Mouse (Mus musculus) left cerebral cortex, postnatal 36 days (tissue): Measurements from ENCODE around the gene Tmem217. TPM values are rescaled to one million over a fixed set of nuclear protein-coding genes. Genes with fewer than 3 reads are reported as not detected.
A peak's percentile ranks its signal among the peaks of the same experiment; 100 is the strongest.

Experiments
- DNase-seq, 2 experiments: peaks; one replicate each; pipeline ENCODE4 v3.0.0; 2021 to 2022; ENCODE audit warnings: low spot score in 2 of 2, mixed read lengths in 1 of 2
- intact Hi-C: fragments of 180-260 bp; cut with DNase I; formaldehyde crosslinking; loops from one replicate; pipeline ENCODE4 v1.15.1; 2025
- total RNA-seq, 2 experiments: library from RNA; stranded (reverse); gene quantifications; 2 replicates each; pipeline ENCODE4 v1.2.3; 2021

Gene Tmem217
- total RNA-seq, 2 experiments from 2014 or later: not detected

DNA sequence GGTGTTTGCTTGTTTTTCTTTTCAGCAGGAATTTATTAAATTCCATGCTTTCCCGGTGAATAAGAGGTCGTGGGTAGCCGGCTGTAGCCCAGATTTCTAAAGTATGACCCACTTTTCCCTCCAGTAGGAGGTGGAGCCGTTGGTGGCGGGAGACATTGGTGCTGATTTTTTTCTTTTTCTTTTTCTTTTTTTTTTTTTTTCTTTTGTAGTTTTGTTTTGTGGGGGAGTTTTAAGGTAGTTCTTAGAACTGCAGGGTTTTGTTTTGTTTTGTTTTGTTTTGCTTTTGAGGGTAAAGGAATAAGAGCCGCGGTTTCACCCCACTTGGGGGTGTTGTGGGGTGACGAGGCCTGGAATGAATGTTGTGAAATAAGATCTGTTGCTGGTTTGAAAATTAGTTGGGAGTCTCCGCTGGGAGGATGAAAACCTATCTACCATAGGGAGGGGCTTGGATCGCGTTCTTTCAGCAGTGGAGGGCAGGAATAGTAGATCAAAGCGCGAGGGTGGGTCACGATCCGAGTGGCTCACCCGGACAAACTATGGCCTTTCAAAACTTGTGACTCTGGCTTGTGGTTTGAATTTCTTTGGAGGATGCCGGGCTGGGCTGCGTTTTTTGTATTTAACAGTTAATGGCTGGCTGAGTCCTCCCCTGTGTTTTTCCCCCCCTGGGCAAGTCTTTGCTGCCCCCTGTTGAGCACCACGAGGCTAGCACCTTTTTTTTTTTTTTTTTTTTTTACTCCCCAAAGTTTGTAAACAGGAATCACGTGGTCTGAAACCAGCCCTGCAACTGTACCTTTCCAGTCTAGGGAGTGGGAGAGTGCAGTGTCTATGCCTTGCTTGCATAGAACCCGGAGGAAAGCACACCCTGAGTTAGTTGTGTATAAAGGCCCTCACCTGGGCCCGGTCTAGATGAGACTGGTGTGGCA is 59.7 kb downstream of the Tmem217 start:
- peak; percentile 26 to 32 for DNase-seq
- intact Hi-C loops: loop anchor here (1.0 to 5.0 kb wide), 2 partner anchors 95 to 225 kb away; partner anchors contain the start of gene BC004004

DNA sequence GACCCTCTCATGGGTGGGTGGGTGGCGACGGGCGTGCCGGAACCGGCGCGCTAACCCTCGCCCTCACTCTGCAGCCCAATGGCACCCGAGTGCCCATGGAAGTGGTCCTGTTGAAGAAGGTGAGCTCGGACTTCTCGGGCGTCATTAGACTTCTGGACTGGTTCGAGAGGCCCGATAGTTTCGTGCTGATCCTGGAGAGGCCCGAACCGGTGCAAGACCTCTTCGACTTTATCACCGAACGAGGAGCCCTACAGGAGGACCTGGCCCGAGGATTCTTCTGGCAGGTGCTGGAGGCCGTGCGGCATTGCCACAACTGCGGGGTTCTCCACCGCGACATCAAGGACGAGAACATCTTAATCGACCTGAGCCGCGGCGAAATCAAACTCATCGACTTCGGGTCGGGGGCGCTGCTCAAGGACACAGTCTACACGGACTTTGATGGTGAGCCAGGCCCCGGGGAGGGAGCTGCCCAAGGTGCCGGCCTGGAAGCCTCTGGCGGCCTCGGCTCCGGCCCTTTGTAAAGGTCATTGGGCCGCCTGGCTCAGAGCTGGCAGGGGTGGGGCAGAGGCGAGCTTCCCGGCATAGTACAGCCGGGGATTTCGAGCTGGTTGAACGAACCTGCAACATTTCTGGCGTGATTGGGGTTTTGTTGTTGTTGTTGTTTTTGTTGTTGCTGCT is 60.5 kb downstream of the Tmem217 start:
- intact Hi-C loops: loop anchor here (1.0 to 5.0 kb wide), 2 partner anchors 94 to 224 kb away; partner anchors contain the start of gene BC004004
- peak; percentile 24 to 25 for DNase-seq

DNA sequence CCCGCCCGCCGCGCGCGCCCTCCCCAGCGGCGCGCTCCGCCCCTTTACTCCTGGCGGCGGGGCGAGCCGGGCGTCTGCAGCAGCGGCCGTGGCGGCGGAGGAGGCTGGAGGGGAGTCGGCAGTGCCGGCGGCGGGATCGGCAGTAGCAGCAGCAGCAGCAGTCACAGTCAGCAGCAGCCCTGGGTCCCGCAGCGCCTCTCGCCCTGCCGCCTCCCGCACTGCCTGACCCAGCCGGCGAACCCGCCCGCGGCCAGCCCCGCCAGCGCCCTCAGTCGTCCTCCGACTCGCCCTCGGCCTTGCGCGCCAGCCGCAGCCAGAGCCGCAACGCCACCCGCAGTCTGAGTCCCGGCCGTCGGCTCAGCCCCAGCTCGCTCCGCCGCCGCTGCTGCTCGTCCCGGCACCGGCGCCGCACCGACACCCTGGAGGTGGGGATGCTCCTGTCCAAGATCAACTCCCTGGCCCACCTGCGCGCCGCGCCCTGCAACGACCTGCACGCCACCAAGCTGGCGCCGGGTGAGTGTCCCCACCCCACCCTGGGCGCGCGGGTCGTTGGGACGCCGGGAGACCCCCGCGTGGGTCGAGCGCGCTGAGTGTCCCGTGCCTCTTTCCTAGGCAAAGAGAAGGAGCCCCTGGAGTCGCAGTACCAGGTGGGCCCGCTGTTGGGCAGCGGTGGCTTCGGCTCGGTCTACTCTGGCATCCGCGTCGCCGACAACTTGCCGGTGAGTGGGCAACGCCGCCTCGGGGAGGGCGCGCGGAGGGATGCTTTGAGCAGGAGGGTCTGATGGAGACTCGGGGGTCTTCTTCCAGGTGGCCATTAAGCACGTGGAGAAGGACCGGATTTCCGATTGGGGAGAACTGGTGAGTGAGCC is 61.2 kb downstream of the Tmem217 start, which contains the start of gene Pim1:
Gene Pim1 (plus strand): TSS at position 41 of the 869 bp plus-strand sequence.
- peak in 1 of 2 experiments; percentile 49 for DNase-seq
- intact Hi-C loops: loop anchor here (1.0 to 5.0 kb wide), 2 partner anchors 54 to 224 kb away; partner anchors contain the start of gene BC004004

DNA sequence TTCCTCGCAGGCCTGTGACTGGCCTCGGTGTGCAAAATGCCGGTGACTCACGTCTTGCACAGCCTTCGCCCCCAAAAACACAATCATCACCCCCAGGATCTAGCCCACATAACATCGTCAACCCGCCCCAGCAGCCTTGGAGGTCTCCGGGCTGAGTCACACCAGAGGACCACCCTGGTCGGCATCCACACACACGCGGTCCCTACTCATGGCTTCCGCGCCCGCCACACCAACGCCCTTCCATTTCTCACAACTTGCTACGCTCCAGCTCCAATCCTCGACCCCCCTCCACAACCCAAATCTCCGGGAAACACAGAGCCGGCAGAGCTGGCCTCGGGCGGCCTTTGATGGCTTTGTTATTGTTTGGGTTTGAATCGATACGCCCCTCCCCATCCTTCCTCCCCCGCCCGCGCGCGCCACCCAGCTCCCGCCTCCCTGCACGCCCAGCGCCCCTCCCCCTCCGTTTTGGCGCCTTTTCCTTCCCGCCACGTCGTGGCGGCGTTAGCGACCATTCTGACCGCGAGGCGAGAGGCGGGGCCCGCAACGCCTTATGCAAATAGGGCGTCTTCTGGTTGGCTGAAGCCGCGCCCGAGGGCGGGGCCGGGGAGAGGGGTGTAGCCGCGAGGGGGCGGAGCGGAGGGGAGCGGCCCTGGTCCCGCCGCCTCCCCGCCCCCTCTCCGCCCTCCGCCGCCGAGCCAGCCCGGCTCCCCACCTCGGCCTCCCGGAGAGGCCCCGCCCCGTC is 62.0 kb downstream of the Tmem217 start:
- DNase-seq: peak; percentile 92 to 95
- intact Hi-C loops: loop anchor here (1.0 to 5.0 kb wide), 2 partner anchors 53 to 223 kb away; partner anchors contain the start of gene BC004004

DNA sequence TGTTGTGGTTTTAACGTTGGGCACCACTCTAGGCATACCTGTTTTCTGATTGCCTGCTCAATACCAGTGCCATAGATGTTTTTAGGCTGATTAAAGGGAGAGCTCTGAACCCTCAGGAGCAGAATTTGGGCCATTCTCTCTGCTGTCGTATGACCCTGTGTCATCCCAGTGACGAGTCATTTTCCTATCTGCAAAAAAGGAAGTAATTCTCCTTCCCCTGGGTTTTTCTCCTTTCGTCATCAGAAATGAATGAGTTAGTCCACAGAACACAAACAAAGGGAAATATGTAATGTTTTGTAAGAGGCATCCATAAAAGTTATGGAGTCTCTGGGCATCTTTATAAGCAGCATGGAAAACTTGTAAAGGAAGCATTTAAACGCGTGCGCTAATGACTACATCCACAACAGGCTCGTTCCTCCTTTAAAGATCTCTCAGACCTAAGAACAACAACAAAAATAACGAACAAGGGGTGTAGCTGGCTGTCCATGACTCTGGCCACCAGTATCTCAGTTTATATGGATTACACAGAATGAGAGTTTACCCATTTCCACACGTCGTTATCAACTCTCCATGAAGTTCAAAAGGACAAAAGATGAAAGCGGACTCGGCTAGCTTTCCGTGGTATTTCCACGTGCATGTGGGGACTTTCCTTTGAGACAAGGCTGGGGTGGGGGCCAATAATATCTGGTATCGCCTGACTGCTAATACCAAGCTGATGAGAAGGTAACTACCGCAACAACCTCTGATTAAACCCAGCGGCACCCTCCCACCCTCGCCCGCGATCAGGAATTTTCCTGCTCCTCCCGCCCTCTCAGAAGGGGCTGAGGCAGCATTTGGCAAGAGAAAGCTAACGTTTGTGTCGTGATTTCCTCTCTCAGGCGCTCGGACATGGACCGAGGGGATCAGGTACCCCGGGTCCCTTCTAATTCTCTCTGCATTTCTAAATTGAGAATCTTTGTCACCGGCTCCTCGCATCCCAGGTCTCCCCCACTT is 62.9 kb downstream of the Tmem217 start:
- intact Hi-C loops: no loop called here
- DNase-seq: peak in 1 of 2 experiments; percentile 14

DNA sequence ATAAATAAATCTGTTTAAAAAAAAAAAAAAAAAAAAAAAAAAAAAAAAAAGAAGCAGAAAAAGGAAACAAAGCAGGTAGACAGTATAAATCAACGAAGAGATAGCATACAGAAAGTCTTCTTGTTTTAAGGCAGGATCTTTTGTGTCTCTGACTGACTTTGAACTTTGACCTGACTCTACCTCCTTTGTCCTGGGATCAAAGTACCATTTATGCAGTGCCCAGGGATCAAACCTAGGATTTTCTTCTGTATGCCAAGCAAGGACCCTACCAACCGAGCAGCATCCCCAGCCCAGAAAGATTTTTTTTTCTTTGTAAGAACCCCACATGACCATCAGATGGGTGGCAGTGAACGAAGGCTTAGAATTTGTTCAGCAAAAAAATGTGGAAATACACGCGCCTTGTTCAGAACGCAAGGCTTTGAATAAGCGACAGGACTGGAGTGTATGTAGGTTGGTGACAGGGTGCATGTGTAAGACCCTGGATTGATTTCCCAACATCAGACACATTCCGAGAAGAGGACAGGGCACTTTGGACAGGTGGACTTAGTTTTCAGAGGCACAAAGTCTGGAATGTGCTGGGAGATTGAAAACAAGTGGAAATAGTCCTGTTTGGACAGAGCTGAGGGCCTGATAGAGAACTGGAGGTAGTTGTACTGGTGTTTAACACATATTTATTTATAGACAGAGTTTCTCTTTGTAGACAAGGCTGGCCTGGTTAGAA is 63.8 kb downstream of the Tmem217 start:
- intact Hi-C loops: no loop called here
- no peak for DNase-seq

DNA sequence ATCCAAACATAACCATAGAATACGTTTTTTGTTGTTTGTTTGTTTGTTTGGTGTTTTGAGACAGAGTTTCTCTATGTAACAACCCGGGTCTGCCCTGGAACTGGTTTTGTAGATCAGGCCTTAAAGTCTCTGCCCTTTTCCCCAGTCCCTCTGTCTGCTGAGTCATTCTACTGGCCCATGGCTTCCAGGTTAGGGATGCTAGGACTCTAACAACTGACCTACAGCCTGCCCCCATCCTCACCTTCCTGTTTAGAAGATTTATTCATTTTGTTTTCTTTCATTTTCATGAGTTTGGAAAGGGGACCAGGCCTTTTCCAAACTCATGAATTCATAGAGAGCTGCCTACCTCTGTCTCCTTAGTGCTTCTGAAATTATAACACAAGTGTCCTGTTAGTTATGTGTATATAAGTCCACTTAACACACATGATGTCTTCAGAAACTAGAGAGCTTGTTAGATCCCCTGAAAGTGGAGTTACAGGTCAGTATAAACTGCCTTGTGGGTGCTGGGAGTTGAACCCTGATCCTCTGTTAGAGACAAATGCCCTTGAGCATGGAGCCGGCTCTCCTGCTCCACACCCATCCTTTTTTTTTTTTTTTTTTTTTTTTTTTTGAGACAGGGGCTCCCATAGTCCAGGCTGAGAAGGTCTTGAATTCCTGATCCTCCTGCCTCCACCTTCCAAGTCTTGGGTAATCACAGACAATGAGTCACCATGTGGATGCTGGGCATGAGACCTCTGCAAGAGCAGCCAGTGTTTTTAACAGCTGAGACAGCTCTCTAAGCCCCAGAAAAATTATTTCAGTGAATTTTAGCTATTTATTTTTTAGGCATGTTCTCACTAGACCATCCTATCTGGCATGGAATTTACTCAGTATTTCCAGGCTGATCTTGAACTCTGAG is 66.6 kb downstream of the Tmem217 start:
- intact Hi-C loops: no loop called here
- no peak for DNase-seq

DNA sequence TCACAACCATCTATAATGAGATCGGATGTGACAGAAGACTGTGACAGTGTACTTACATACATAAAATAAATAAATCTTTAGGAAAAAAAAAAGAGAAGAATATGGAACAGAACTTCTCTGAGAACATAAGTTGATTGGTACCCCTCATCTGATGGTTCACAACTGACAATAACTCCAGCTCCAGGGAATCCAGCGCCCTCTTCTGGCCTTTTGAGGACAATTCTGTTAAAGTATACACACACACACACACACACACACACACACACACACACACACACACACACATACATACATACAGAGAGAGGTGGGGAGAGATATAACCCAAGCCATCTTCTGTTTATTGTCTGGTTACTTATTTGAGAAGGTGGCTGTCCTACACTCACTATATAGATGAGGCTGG is 67.8 kb downstream of the Tmem217 start:
- intact Hi-C loops: no loop called here
- no peak for DNase-seq

DNA sequence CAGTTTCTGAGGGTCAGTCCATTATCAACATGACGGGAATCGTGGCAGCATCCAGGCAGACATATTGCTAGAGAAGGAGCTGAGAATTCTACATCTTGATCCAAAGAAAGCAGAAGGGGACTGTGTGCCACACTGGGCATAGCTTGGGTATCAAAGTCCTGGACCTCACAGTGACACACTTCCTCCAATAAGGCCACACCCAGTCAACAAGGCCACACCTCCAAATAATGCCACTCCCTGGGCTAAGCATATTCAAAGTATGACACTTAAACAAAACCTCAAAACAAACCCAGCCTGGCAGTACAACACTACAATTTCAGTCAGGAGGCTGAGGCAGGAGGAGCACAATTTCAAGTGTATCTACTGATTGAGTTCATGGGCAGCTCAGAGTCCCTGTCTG is 68.9 kb downstream of the Tmem217 start:
- DNase-seq: no peak
- intact Hi-C loops: no loop called here

DNA sequence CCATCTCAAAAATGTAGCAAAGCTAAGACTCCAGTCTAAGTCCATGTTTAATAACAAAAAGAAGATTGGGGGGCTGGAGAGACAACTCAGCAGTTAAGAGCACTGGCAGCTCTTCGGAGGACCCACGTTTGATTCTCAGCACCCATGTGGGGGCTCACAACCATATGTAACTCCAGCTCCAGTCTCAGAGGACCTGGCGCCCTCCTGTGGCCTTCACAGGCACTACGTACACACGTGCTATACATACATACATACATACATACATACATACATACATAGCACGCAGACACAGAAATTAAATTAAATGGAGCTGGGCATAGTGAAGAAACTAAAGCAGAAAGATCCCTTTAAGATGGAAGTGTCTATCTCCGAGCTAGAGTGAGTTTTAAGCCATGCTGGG is 69.6 kb downstream of the Tmem217 start:
- no peak for DNase-seq
- intact Hi-C loops: no loop called here

DNA sequence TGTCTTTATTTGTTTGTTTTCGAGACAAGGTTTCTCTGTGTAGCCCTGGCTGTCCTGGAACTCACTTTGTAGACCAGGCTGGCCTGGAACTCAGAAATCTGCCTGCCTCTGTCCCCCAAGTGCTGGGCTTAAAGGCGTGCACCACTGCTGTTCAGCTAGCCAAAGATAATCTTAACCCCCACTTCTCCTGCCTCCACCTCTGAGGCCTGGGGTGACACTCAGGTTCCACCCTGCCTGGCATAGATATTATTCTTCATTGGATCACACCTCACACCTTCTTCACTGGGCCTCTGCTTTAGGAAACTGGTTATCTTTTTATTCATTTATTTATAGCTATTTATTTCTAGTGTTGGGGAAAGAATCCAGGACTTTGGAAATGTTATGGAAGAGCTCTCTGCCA is 71.9 kb downstream of the Tmem217 start:
- no peak for DNase-seq
- intact Hi-C loops: no loop called here

DNA sequence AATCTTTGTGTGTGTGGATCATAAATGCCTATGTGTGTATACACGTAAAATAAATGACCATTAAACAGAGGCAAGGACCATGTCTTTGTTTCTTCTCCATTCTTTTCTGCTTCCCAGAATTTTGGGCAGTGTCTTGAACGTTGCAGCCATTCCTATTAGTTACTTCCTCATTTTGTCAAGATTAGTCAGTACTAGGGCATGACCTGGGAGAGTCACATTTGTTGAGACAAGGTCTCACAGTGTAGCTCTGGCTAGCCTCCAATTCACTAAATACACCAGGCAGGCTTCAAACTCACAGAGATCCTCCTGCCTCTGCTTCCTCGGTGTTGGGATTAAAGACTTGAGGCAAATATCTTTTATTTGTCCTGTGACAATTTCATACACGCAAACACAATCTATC is 73.9 kb downstream of the Tmem217 start:
- no peak for DNase-seq
- intact Hi-C loops: no loop called here

DNA sequence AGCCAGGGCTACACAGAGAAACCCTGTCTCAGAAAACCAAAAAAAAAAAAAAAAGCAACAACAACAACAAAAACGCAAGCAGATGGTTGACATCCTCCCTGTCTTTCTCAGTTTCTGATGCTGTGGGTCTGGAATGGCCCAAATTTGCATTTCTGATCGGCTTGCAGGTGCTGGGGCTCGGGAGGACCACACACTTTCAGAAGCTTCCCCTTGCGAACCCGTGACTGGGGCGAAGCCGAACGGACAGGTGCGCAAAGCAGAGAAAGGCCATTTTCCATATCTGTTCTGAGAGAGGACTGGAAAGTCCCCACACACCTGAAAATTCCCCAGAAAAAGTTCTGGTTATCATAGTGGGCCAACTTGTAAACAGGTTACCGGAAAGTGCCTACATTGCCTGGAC is 74.8 kb downstream of the Tmem217 start:
- intact Hi-C loops: no loop called here
- no peak for DNase-seq

DNA sequence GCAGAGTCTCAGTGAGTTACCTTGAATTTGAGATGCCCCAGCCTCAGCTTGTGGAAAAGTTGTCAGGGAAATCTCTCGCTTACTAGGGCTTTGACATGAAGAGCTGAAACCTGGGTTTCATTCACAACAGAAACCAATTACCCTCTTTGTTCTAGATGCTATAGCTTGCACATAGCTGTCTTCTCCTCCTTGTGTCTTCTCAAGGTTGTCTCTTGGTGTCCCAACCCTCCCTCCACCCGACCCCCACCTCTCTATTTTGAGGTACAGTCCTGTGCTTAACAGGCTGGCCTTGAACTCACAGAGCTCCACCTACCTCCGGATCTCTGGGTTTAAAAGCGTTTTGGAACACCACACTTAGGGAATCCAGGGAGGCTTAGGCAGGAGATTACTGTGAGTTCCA is 75.7 kb downstream of the Tmem217 start:
- intact Hi-C loops: no loop called here
- DNase-seq: no peak
